Comparison of ENCODE assay signal across 14 mouse cellular contexts in genomic region chr16:24471029-24471428, GRCm38 (mm10).
"Had no signal": no experiment of that assay in that cellular context is flagged by ENCODE, and none has a peak within 500 bp of the region (broad histone marks: within the 10 kb centered on the region; RNA-seq: fewer than 3 reads in every experiment).

No protein-coding gene starts in this region.

- H3K9me3 ChIP-seq: kidney, embryonic 15.5 days; limb, embryonic 12.5 days; liver, embryonic 13.5 days; lung, embryonic 15.5 days; midbrain, embryonic 15.5 days; neural tube, embryonic 13.5 days had no signal

- H3K27me3 ChIP-seq: kidney, embryonic 15.5 days; limb, embryonic 12.5 days; liver, embryonic 13.5 days; lung, embryonic 15.5 days; midbrain, embryonic 15.5 days; neural tube, embryonic 13.5 days had no signal

- H3K9ac ChIP-seq: kidney, embryonic 15.5 days; limb, embryonic 12.5 days; liver, embryonic 13.5 days; liver, postnatal 0 days; lung, embryonic 15.5 days; midbrain, embryonic 15.5 days; neural tube, embryonic 13.5 days had no signal

- DNase-seq: kidney, adult 18-20 months; kidney, postnatal 14 days; layer of hippocampus, adult 9-11 months; liver; liver, embryonic 13.5 days; liver, postnatal 0 days; retina, postnatal 1 day; right cerebral cortex, postnatal 4 days; spleen, adult 18-20 months had no signal

- H3K4me1 ChIP-seq: midbrain, embryonic 15.5 days had no signal

- H3K36me3 ChIP-seq: liver, embryonic 13.5 days; midbrain, embryonic 15.5 days; neural tube, embryonic 13.5 days had no signal

- H3K4me3 ChIP-seq: kidney, embryonic 15.5 days; limb, embryonic 12.5 days; liver, embryonic 13.5 days; lung, embryonic 15.5 days; midbrain, embryonic 15.5 days; neural tube, embryonic 13.5 days had no signal

- ATAC-seq: liver, postnatal 0 days; midbrain, embryonic 15.5 days had no signal

- H3K27ac ChIP-seq: kidney, embryonic 15.5 days; limb, embryonic 12.5 days; liver, embryonic 13.5 days; lung, embryonic 15.5 days; midbrain, embryonic 15.5 days; neural tube, embryonic 13.5 days had no signal

- H3K4me2 ChIP-seq: kidney, embryonic 15.5 days; limb, embryonic 12.5 days; liver, embryonic 13.5 days; lung, embryonic 15.5 days; midbrain, embryonic 15.5 days; neural tube, embryonic 13.5 days had no signal
